In genomic region chr1:191350355-191350754, GRCm38 (mm10) we compare ENCODE assay signal across 14 mouse cellular contexts. TPM values are rescaled to one million over a fixed set of nuclear protein-coding genes. Genes with fewer than 3 reads are reported as not detected.
"Had no signal": no experiment of that assay in that cellular context is flagged by ENCODE, and none has a peak within 500 bp of the region (broad histone marks: within the 10 kb centered on the region; RNA-seq: fewer than 3 reads in every experiment).

No protein-coding gene starts in this region.

- H3K4me3 ChIP-seq: liver, embryonic 13.5 days; liver, embryonic 15.5 days; midbrain, embryonic 10.5 days; midbrain, embryonic 12.5 days; neural tube, embryonic 12.5 days; stomach, embryonic 15.5 days had no signal

- H3K27me3 ChIP-seq: liver, embryonic 13.5 days; liver, embryonic 15.5 days; midbrain, embryonic 12.5 days; neural tube, embryonic 12.5 days; stomach, embryonic 15.5 days had no signal

- H3K27ac ChIP-seq: liver, embryonic 13.5 days; liver, embryonic 15.5 days; midbrain, embryonic 10.5 days; midbrain, embryonic 12.5 days; neural tube, embryonic 12.5 days had no signal

- H3K9me3 ChIP-seq: liver, embryonic 13.5 days; liver, embryonic 15.5 days; midbrain, embryonic 10.5 days; midbrain, embryonic 12.5 days; neural tube, embryonic 12.5 days; stomach, embryonic 15.5 days had no signal

- ATAC-seq: liver, postnatal 0 days; midbrain, embryonic 16.5 days had no signal

- H3K4me1 ChIP-seq: midbrain, embryonic 10.5 days; midbrain, embryonic 12.5 days; neural tube, embryonic 12.5 days had no signal

- H3K9ac ChIP-seq: liver, embryonic 13.5 days; liver, embryonic 15.5 days; liver, postnatal 0 days; midbrain, embryonic 12.5 days; neural tube, embryonic 12.5 days; stomach, embryonic 15.5 days had no signal

- H3K4me2 ChIP-seq: liver, embryonic 13.5 days; liver, embryonic 15.5 days; midbrain, embryonic 12.5 days; neural tube, embryonic 12.5 days; stomach, embryonic 15.5 days had no signal

- DNase-seq: liver, embryonic 13.5 days; liver, postnatal 0 days; lung, adult 2 months; midbrain, embryonic 14.5 days; right cerebral cortex, postnatal 14 days; thymus, adult 18-20 months; thymus, postnatal 36 days had no signal

RNA-seq across cellular contexts. Expression of gene Nenf, which starts 32.4 kb away (rescaled TPM):
- total RNA-seq: neutrophil, adult 5-6 weeks had no signal
